Mouse (Mus musculus): ENCODE results near the gene Isca2. TPM values are rescaled to one million over a fixed set of nuclear protein-coding genes. Genes with fewer than 3 reads are reported as not detected.

The Isca2 gene
- 156 TPM for polyA plus RNA-seq (2014; fragmentation: Illumina TruSeq; extraction: RNeasy Lipid Tissue Mini Kit (QIAGEN cat#74804); ENCODE audit: low read depth, low replicate concordance)

GRCm38 (mm10) chr12:84772726-84773441, at the start of gene Isca2, which contains the start of gene Npc2:
TSS of gene Isca2 (plus strand) at chr12:84773251.
TSS of gene Npc2 (minus strand) at chr12:84773152.

Other genes with a start within 250 kb of the Isca2 start
- gene Vsx2, start 203.5 kb upstream of the Isca2 start, polyA plus RNA-seq (2014; fragmentation: Illumina TruSeq; extraction: RNeasy Lipid Tissue Mini Kit (QIAGEN cat#74804); ENCODE audit: low read depth, low replicate concordance), result not detected
- 0.07 TPM for gene Abcd4, start 155.8 kb upstream of the Isca2 start, polyA plus RNA-seq (2014; fragmentation: Illumina TruSeq; extraction: RNeasy Lipid Tissue Mini Kit (QIAGEN cat#74804); ENCODE audit: low read depth, low replicate concordance)
- not detected for gene Vrtn, start 132.2 kb upstream of the Isca2 start, polyA plus RNA-seq (2014; fragmentation: Illumina TruSeq; extraction: RNeasy Lipid Tissue Mini Kit (QIAGEN cat#74804); ENCODE audit: low read depth, low replicate concordance)
- gene Syndig1l, start 74.4 kb upstream of the Isca2 start, polyA plus RNA-seq (2014; fragmentation: Illumina TruSeq; extraction: RNeasy Lipid Tissue Mini Kit (QIAGEN cat#74804); ENCODE audit: low read depth, low replicate concordance), result 1.6 TPM
- gene Npc2, start 99 bp upstream of the Isca2 start, polyA plus RNA-seq (2014; fragmentation: Illumina TruSeq; extraction: RNeasy Lipid Tissue Mini Kit (QIAGEN cat#74804); ENCODE audit: low read depth, low replicate concordance), result 10.9 TPM
- 0.38 TPM for gene Ltbp2, start 103.3 kb downstream of the Isca2 start, polyA plus RNA-seq (2014; fragmentation: Illumina TruSeq; extraction: RNeasy Lipid Tissue Mini Kit (QIAGEN cat#74804); ENCODE audit: low read depth, low replicate concordance)
- gene Fcf1, start 197.6 kb downstream of the Isca2 start, polyA plus RNA-seq (2014; fragmentation: Illumina TruSeq; extraction: RNeasy Lipid Tissue Mini Kit (QIAGEN cat#74804); ENCODE audit: low read depth, low replicate concordance), result 136 TPM
- gene Arel1, start 197.6 kb downstream of the Isca2 start, polyA plus RNA-seq (2014; fragmentation: Illumina TruSeq; extraction: RNeasy Lipid Tissue Mini Kit (QIAGEN cat#74804); ENCODE audit: low read depth, low replicate concordance), result 36.5 TPM
- 101 TPM for gene Ylpm1, start 223.1 kb downstream of the Isca2 start, polyA plus RNA-seq (2014; fragmentation: Illumina TruSeq; extraction: RNeasy Lipid Tissue Mini Kit (QIAGEN cat#74804); ENCODE audit: low read depth, low replicate concordance)